In the genomic region with DNA sequence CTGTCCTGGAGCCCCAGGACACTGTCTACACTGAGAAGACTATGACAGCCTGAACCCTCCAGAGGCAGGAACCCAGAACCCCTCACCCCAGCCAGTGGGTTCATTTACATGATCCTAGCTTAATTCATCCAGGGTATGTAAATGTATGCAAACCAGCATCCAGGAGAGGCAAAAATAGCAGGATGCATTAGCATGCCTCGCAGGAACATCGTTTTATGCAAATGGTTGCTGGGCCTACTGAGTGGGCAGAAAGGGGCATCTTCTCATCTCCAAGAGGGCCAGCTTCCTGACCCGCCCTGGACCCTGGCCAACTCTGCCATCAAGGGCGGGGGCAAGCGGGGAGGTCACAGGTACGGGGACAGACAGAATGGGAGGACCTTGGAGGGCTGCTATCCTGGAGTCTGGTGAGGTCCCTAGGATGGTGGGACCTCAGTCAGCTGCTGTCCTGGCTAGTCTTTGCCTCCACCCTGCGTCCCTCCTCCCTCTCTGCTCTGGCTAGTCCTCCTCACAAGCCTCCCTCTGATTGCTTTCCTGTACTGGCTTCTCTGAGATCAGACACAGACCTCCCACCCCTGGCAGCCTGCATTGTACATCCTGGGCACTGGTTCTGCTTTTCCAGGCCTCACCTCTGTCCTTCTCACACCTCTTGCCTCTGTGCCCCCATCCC, we compare ENCODE assay signal across 13 mouse cellular contexts. TPM values are rescaled to one million over a fixed set of nuclear protein-coding genes. Genes with fewer than 3 reads are reported as not detected.
DNase-seq lines count a peak whose midpoint lies in the region; ATAC-seq and TF ChIP-seq lines count a peak whose summit lies in the region.
"Had no signal": no experiment of that assay in that cellular context is flagged by ENCODE, and none has a peak within 500 bp of the region (broad histone marks: within the 10 kb centered on the region; RNA-seq: fewer than 3 reads in every experiment).

No protein-coding gene starts in this region.

- no peak for TF ChIP-seq CTCF in brain, embryonic 14.5 days (IDR thresholded peaks at IDR 0.05; ENCODE audit: borderline replicate concordance, extremely low read depth, insufficient read depth, insufficient read length)

- no peak overlapping the region for H3K4me2 ChIP-seq in midbrain, embryonic 13.5 days (replicated peaks)

- H3K27ac ChIP-seq in heart, embryonic 10.5 days, result peak overlapping the region; percentile 23; the same call in 1 of the 2 replicates
- H3K27ac ChIP-seq in hindbrain, embryonic 10.5 days, result peak overlapping the region; percentile 79
- H3K27ac ChIP-seq in midbrain, embryonic 13.5 days, result peak overlapping the region; percentile 90
- H3K27ac ChIP-seq: liver, embryonic 14.5 days; macrophage had no signal

- ATAC-seq in midbrain, embryonic 13.5 days, result peak; percentile 59
- ATAC-seq: intestine, postnatal 0 days had no signal

- WGBS in heart, embryonic 10.5 days, result 46% methylated on average over 7 of the region's 7 CpGs
- 51% methylated on average over 7 of the region's 7 CpGs for WGBS in hindbrain, embryonic 10.5 days
- 24% methylated on average over 7 of the region's 7 CpGs for WGBS in midbrain, embryonic 13.5 days

- DNase-seq in heart, embryonic 10.5 days (ENCODE audit: low spot score), result no peak
- DNase-seq in heart, postnatal 10 days, result no peak
- DNase-seq in brain, embryonic 14.5 days (ENCODE audit: low read depth), result peak; percentile 92
- DNase-seq in hindbrain, embryonic 10.5 days (ENCODE audit: low spot score), result no peak
- DNase-seq in embryo, embryonic 9.5 days (ENCODE audit: extremely low spot score), result no peak
- DNase-seq in ovary, postnatal 14 days (ENCODE audit: low spot score), result no peak
- no peak for DNase-seq in gastrocnemius, adult 18-20 months (ENCODE audit: low spot score)
- DNase-seq: adrenal gland, postnatal 10 days; cerebellum, adult 8-10 months had no signal

- no peak for TF ChIP-seq POLR2A in brain, embryonic 14.5 days (IDR thresholded peaks at IDR 0.05; ENCODE audit: borderline replicate concordance, extremely low read depth, insufficient read depth, insufficient read length, poor library complexity, severe bottlenecking)

- no peak overlapping the region for H3K4me3 ChIP-seq in heart, embryonic 10.5 days
- no peak overlapping the region for H3K4me3 ChIP-seq in hindbrain, embryonic 10.5 days
- no peak overlapping the region for H3K4me3 ChIP-seq in midbrain, embryonic 13.5 days (replicated peaks)

- H3K4me1 ChIP-seq in heart, embryonic 10.5 days, result peaks cover 15% of the 10 kb centered on the region
- peaks cover 64% of the 10 kb centered on the region for H3K4me1 ChIP-seq in hindbrain, embryonic 10.5 days (replicated peaks)
- H3K4me1 ChIP-seq in midbrain, embryonic 13.5 days (replicated peaks), result peaks cover 70% of the 10 kb centered on the region

- peak overlapping the region; percentile 29; the same call in 1 of the 2 replicates for H3K9ac ChIP-seq in midbrain, embryonic 13.5 days (replicated peaks)
- H3K9ac ChIP-seq: liver, embryonic 14.5 days had no signal

- peaks cover 61% of the 10 kb centered on the region for H3K27me3 ChIP-seq in heart, embryonic 10.5 days (ENCODE audit: insufficient read depth, poor library complexity, severe bottlenecking)
- peaks cover 35% of the 10 kb centered on the region for H3K27me3 ChIP-seq in hindbrain, embryonic 10.5 days (ENCODE audit: insufficient read depth, poor library complexity, severe bottlenecking)
- H3K27me3 ChIP-seq in midbrain, embryonic 13.5 days, result no peaks in the 10 kb centered on the region

- no peaks in the 10 kb centered on the region for H3K36me3 ChIP-seq in heart, embryonic 10.5 days
- H3K36me3 ChIP-seq in hindbrain, embryonic 10.5 days, result no peaks in the 10 kb centered on the region
- H3K36me3 ChIP-seq in midbrain, embryonic 13.5 days, result no peaks in the 10 kb centered on the region

- intact Hi-C loops in heart, postnatal 10 days (cut with DNase I), result loop anchor here (5.0 kb wide), 2 partner anchors 169 to 471 kb away; no protein-coding TSS in a partner anchor

- H3K9me3 ChIP-seq in heart, embryonic 10.5 days, result no peaks in the 10 kb centered on the region
- H3K9me3 ChIP-seq in hindbrain, embryonic 10.5 days, result no peaks in the 10 kb centered on the region
- no peaks in the 10 kb centered on the region for H3K9me3 ChIP-seq in midbrain, embryonic 13.5 days

RNA-seq across cellular contexts. Expression of a gene that starts 52.2 kb away (rescaled TPM):
- polyA plus RNA-seq in heart, embryonic 10.5 days (2016; fragmentation: Nextera tagmentation; extraction: Ambion mirVana), result not detected in 2 replicates
- not detected for total RNA-seq in heart, postnatal 10 days (2021)
- not detected in 2 replicates for polyA plus RNA-seq in brain, embryonic 14.5 days (2012; rRNA removed)
- not detected in 2 replicates for polyA plus RNA-seq in hindbrain, embryonic 10.5 days (2016; fragmentation: Nextera tagmentation; extraction: Ambion mirVana)
- polyA plus RNA-seq in midbrain, embryonic 13.5 days (2015; fragmentation: Nextera tagmentation; extraction: Ambion mirVana), result not detected in 2 replicates
- total RNA-seq in gastrocnemius, adult 18-20 months (2021), result not detected
- total RNA-seq: adrenal gland, postnatal 10 days had no signal
- polyA plus RNA-seq: intestine, postnatal 0 days; liver, embryonic 14.5 days; macrophage had no signal

Comparison
In these comparisons a context has a peak if more than half of its experiments do, and no peak if none do; other contexts are left out.
1. H3K27ac ChIP-seq: peak in every context shown above with its lines; median percentile 90 in midbrain, embryonic 13.5 days; 79 in hindbrain, embryonic 10.5 days; 23 in heart, embryonic 10.5 days.